Mouse (Mus musculus) gastrocnemius, adult 2 months (tissue): ENCODE results near the gene Plcl2. TPM values are rescaled to one million over a fixed set of nuclear protein-coding genes. Genes with fewer than 3 reads are reported as not detected.

Source experiments
- DNase-seq: peaks from one replicate; pipeline ENCODE4 v3.0.0; 2022
- H3K27ac ChIP-seq: fragments of 200-600 bp; 2 replicates; pipeline ENCODE4 v1.8.1; 2022; ENCODE audit warnings: mild to moderate bottlenecking
- H3K4me3 ChIP-seq: fragments of 200-600 bp; 2 replicates; pipeline ENCODE4 v1.8.1; 2022; ENCODE audit warnings: mild to moderate bottlenecking, moderate library complexity
- CTCF ChIP-seq: fragments of 200-600 bp; IDR thresholded peaks from 2 replicates; pipeline ENCODE4 v1.8.1; 2022; ENCODE audit warnings: antibody characterized with exemption, mild to moderate bottlenecking, moderate library complexity
- intact Hi-C: fragments of 180-260 bp; cut with DNase I; formaldehyde crosslinking; loops from one replicate; pipeline ENCODE4 v1.15.1; 2025
- total RNA-seq, 2 experiments: library from RNA; stranded (reverse); gene quantifications; 2 replicates each; pipeline ENCODE4 v1.2.3; 2021

The Plcl2 gene
- total RNA-seq, 2 experiments from 2014 or later: 31.0 to 37.2 TPM

GRCm38 (mm10) chr17:50648757-50649419 lies 139.7 kb downstream of the Plcl2 start:
- Histone ChIP-seq H3K27ac (no peak overlapping the region), H3K4me3 (no peak overlapping the region)
- intact Hi-C loops: no loop called here
- DNase-seq: no peak
- TF ChIP-seq CTCF: no peak

DNA sequence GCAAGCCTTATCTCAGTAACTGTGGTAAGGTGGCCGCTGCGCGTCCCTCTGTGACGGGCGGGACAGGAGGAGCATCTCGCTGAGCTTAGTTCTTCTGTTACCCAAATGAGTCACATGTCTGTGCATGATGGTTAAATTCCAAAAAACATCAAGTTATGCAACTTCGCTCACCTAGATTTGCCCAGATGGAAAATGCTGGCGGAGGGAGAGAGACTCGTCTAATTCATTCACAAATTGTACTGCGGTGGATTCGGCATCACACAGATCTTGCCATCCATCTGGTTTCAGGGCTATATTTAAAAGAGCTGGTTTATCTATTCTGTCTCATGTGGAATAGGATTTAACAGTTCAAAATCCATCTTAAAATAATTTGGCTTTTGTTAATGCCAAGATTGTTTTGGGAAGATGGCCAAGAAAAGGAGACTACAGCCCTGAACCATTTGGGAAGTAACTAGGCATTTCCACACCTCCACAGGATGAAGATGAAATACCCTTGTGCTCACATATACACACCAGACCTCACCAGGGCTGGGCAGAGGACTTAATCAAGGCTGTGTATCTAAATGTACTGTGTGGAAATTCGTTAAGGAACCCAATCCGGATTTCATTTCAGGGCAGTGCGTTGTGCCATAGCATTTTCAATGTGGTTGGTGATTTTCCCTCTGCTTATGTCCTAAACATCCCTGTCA lies 141.5 kb downstream of the Plcl2 start:
- intact Hi-C loops: no loop called here
- no peak overlapping the region for H3K4me3 ChIP-seq
- no peak for DNase-seq
- TF ChIP-seq CTCF: no peak
- no peak overlapping the region for H3K27ac ChIP-seq

DNA sequence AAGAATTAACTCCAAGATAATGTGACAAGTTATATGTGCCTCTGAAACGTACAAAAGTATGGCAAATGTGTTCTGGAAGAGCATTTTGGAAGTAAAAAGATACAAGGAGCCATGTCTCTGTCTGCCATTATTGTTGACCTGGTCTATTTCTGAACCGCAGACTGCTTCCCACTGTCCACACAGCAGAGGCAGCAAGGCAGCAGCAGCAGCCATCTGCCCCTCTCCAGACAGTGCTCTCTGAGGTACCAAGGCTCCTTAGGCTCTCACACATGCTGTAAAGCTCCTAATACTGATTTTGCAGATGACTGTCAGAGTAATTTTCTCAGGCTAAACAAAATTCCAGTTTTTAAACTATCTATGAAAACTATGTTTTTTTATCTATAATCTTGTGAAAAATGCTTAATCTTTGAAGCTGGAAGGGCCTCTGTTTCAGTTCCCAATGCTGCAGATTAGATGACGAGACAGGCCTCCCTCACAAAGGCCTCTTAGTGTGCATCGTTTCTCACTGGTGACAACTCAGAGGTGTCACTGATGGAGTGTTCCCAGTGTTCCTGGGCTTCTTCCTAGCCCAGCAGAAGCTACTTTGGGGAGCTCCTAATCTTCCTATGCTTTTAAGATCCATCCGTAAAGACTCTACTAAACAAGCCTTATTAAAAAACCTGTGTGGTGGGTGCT lies 145.7 kb downstream of the Plcl2 start:
- peak overlapping the region; percentile 74 for H3K27ac ChIP-seq
- intact Hi-C loops: no loop called here

DNA sequence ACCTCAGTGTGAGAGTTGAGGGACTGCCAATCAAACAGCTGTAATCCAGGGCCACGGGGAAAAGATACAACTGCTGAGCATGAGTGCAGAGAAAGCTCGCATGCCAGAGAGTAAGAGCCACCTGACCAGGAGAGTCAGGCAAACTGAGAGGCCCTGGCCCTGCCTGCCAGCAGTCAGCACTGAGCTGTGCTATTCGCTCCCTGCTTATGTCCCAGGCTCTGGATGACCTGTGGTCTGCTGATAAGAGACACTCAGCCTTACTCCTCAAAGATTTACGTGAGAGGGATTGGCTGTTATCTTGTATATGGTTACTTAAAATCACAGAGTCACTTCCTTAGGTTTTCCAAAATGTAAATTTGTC lies 146.2 kb downstream of the Plcl2 start:
- no peak for TF ChIP-seq CTCF
- intact Hi-C loops: no loop called here
- Histone ChIP-seq H3K27ac (peak overlapping the region; percentile 74), H3K4me3 (no peak overlapping the region)
- peak; percentile 75 for DNase-seq

More for the DNA sequence above, 145.7 kb downstream of the Plcl2 start:
- no peak for TF ChIP-seq CTCF
- no peak for DNase-seq
- no peak overlapping the region for H3K4me3 ChIP-seq

GRCm38 (mm10) chr17:50657321-50657720 lies 148.1 kb downstream of the Plcl2 start:
- H3K27ac ChIP-seq: no peak overlapping the region
- no peak for DNase-seq

DNA sequence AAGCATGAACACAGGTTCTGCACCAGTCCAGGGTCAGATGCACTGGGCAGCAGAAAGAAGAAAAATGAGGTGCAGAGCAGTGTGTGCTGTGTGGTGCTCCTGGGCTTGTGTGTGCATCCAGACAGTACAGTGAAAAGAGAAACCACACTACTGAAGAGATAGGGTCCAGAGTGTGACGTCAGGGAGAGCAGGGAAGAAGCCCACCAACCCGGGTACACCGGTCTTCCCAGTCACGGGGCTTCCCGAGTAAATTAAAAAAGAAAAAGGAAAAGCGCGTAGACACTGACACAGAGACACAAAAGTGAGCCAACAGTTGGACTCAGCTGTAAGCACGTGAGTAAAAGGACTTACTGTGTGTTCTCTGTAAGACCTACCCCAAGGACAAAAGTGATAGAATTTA lies 149.7 kb downstream of the Plcl2 start:
- DNase-seq: no peak
- no peak overlapping the region for H3K4me3 ChIP-seq
- intact Hi-C loops: no loop called here
- TF ChIP-seq CTCF: no peak
- H3K27ac ChIP-seq: no peak overlapping the region

More at GRCm38 (mm10) chr17:50657321-50657720, 148.1 kb downstream of the Plcl2 start:
- no peak for TF ChIP-seq CTCF
- intact Hi-C loops: no loop called here
- H3K4me3 ChIP-seq: no peak overlapping the region

- Histone ChIP-seq H3K27ac (no peak overlapping the region), H3K4me3 (no peak overlapping the region)
- intact Hi-C loops: no loop called here
- DNase-seq: no peak
- TF ChIP-seq CTCF: no peak
These were observed 158.4 kb downstream of the Plcl2 start for GRCm38 (mm10) chr17:50667596-50667995.

DNA sequence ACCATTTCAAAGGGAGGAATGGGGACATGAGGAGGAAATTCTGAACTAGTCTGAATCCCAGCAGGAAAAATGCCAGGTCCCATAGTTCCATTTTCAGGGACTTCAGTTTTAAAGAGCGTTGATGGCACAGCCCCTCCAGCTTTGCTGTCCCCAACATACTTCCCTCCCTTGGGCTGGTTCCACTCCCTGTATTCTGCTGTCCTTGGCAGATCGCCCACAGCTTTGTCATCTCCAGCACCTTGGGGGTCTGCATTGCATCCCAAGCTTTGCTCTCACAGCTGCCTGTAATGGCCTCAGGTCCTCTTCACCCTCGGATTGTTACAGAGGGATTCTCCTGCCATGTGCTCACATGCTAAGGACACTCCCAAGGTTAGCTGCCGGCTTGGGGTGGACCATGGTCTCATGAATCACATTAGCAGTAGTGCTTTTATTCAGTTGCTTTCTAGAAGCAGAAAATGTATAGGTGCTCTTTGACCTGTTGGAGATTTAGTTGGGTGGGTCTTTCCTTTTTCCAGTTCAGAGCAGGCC lies 159.5 kb downstream of the Plcl2 start:
- intact Hi-C loops: no loop called here
- DNase-seq: no peak
- no peak overlapping the region for H3K4me3 ChIP-seq
- H3K27ac ChIP-seq: no peak overlapping the region
- TF ChIP-seq CTCF: no peak

DNA sequence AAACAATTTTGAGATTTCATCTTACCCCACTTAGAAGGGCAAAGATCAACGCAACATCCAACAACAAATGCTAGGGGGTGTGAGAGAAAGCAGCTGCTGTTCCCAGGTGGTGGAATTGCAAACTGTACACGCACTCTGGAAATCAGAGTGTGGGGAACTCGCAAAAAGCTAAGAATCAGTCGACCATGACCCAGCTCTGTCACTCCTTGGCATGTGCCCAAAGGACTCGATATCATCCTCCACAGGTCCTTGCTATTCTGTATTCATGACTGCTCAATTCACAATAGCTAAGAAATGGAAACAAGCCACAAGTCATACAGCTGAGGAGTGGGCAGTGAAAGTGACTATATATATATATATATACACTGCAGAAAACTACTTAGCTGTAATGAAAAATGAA lies 162.2 kb downstream of the Plcl2 start:
- no peak for DNase-seq
- intact Hi-C loops: no loop called here
- no peak overlapping the region for H3K27ac ChIP-seq
- TF ChIP-seq CTCF: no peak
- no peak overlapping the region for H3K4me3 ChIP-seq

- intact Hi-C loops: no loop called here
- Histone ChIP-seq H3K27ac (peak overlapping the region; percentile 71), H3K4me3 (no peak overlapping the region)
- no peak for DNase-seq
- TF ChIP-seq CTCF: no peak
These were observed 165.4 kb downstream of the Plcl2 start for GRCm38 (mm10) chr17:50674580-50674979.

DNA sequence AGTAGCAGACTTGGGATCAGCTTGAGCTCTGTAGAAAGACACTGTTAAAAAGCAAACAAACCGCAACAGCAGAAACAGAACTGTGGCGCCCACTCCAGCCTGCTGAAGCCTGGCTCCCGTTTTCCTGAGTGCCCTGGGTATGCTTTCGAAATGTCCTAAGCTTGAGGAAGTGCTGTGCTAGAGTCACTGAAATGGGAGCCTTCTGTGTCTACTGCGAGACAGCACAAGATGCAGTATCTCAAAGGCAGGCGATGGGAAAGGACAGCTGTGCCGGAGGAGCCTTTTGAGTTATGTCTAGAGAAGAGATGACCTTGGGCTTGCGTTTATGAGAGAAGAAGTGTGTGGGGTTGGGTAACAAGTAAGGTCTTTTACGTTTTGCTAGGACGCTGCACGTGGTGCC lies 166.0 kb downstream of the Plcl2 start:
- peak; percentile 33 for DNase-seq
- intact Hi-C loops: no loop called here

GRCm38 (mm10) chr17:50677334-50677733 lies 168.1 kb downstream of the Plcl2 start:
- TF ChIP-seq CTCF: no peak
- intact Hi-C loops: no loop called here
- DNase-seq: no peak
- peak overlapping the region; percentile 89 for H3K27ac ChIP-seq
- peak overlapping the region; percentile 52 for H3K4me3 ChIP-seq

More for the DNA sequence above, 166.0 kb downstream of the Plcl2 start:
- TF ChIP-seq CTCF: no peak
- peak overlapping the region; percentile 71 for H3K27ac ChIP-seq
- peak overlapping the region; percentile 26 for H3K4me3 ChIP-seq
